Mouse (Mus musculus): ENCODE data around the gene Car5a. TPM values are rescaled to one million over a fixed set of nuclear protein-coding genes. Genes with fewer than 3 reads are reported as not detected.
A peak's percentile ranks its signal among the peaks of the same experiment; 100 is the strongest.

Car5a gene
- polyA plus RNA-seq, 1 experiment from 2014 or later, result 0.13 TPM

DNA sequence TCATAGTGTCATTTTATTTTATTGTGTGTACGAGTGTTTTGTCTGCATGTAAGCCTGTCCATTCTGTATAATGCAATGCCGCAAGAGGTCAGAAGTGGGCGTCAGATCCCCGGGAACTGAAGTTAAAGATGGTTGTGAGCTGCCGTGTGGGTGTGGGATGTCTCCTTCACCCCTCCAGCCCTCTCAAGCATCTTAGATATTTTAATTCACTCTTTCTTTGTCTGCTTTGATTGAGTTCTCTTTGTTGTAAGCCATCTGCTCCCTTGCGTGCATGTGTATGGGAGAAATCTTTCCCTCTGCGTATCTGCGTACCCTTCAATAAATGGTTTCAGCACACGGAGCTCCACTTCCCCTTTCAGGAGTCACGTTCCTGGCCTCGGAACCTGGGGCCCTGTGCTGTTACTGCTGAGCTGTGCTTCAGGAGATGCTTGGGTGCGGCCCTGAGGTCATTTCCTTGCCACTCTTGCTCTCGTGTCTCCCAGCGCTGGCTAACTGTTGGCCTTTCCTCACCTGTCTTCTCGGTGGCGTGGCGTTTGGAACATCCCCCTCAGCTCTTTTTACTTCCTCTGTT, 26.9 kb upstream of the Car5a start:
- Histone ChIP-seq H3K36me3 (peaks cover 29% of the 10 kb centered on the region), H3K9ac (no peak overlapping the region), H3K4me1 (peaks cover 27% of the 10 kb centered on the region), H3K4me3 (replicated peaks) (no peak overlapping the region), H3K27me3 (no peaks in the 10 kb centered on the region), H3K4me2 (replicated peaks) (no peak overlapping the region), H3K27ac (replicated peaks) (no peak overlapping the region), H3K9me3 (replicated peaks) (no peaks in the 10 kb centered on the region)
- WGBS, result 70% methylated on average over 17 of the region's 17 CpGs
- ATAC-seq (ENCODE audit: insufficient number of reproducible peaks, low FRiP score, low TSS enrichment, low read depth), result no peak

GRCm38 (mm10) chr8:121970225-121970624, 25.5 kb upstream of the Car5a start:
- Histone ChIP-seq H3K9ac (no peak overlapping the region), H3K4me3 (replicated peaks) (no peak overlapping the region), H3K4me1 (peaks cover 37% of the 10 kb centered on the region), H3K27ac (replicated peaks) (peak overlapping the region; percentile 48; the same call in 1 of the 2 replicates), H3K36me3 (peaks cover 15% of the 10 kb centered on the region), H3K9me3 (replicated peaks) (no peaks in the 10 kb centered on the region), H3K4me2 (replicated peaks) (no peak overlapping the region), H3K27me3 (no peaks in the 10 kb centered on the region)
- WGBS, result 77% methylated on average over 8 of the region's 8 CpGs
- ATAC-seq (ENCODE audit: insufficient number of reproducible peaks, low FRiP score, low TSS enrichment, low read depth), result no peak

GRCm38 (mm10) chr8:121968542-121968941, 23.8 kb upstream of the Car5a start:
- ATAC-seq (ENCODE audit: insufficient number of reproducible peaks, low FRiP score, low TSS enrichment, low read depth), result no peak
- Histone ChIP-seq H3K27ac (replicated peaks) (0 out of 2 replicates have a peak overlapping the region, but pooled peaks have one; percentile 65), H3K4me1 (peaks cover 52% of the 10 kb centered on the region), H3K4me3 (replicated peaks) (no peak overlapping the region), H3K9ac (no peak overlapping the region), H3K36me3 (no peaks in the 10 kb centered on the region), H3K9me3 (replicated peaks) (no peaks in the 10 kb centered on the region), H3K27me3 (no peaks in the 10 kb centered on the region), H3K4me2 (replicated peaks) (no peak overlapping the region)
- WGBS, result 64% methylated on average over 4 of the region's 4 CpGs

- 43% methylated on average over 4 of the region's 4 CpGs for WGBS
- peaks cover 52% of the 10 kb centered on the region for H3K4me1 ChIP-seq
These were observed 23.3 kb upstream of the Car5a start for GRCm38 (mm10) chr8:121967977-121968376.

GRCm38 (mm10) chr8:121966714-121967448, 22.2 kb upstream of the Car5a start:
- no peaks in the 10 kb centered on the region for H3K27me3 ChIP-seq
- 45% methylated on average over 7 of the region's 7 CpGs for WGBS
- peaks cover 53% of the 10 kb centered on the region for H3K4me1 ChIP-seq
- no peak for ATAC-seq (ENCODE audit: insufficient number of reproducible peaks, low FRiP score, low TSS enrichment, low read depth)
- no peak overlapping the region for H3K9ac ChIP-seq
- peak overlapping the region; percentile 65 for H3K27ac ChIP-seq (replicated peaks)
- no peak overlapping the region for H3K4me3 ChIP-seq (replicated peaks)
- H3K4me2 ChIP-seq (replicated peaks), result no peak overlapping the region
- H3K9me3 ChIP-seq (replicated peaks), result no peaks in the 10 kb centered on the region
- no peaks in the 10 kb centered on the region for H3K36me3 ChIP-seq

More at GRCm38 (mm10) chr8:121967977-121968376, 23.3 kb upstream of the Car5a start:
- Histone ChIP-seq H3K4me3 (replicated peaks) (no peak overlapping the region), H3K36me3 (no peaks in the 10 kb centered on the region), H3K9me3 (replicated peaks) (no peaks in the 10 kb centered on the region), H3K9ac (no peak overlapping the region), H3K4me2 (replicated peaks) (no peak overlapping the region), H3K27ac (replicated peaks) (peak overlapping the region; percentile 65; the same call in 1 of the 2 replicates), H3K27me3 (no peaks in the 10 kb centered on the region)
- no peak for ATAC-seq (ENCODE audit: insufficient number of reproducible peaks, low FRiP score, low TSS enrichment, low read depth)

DNA sequence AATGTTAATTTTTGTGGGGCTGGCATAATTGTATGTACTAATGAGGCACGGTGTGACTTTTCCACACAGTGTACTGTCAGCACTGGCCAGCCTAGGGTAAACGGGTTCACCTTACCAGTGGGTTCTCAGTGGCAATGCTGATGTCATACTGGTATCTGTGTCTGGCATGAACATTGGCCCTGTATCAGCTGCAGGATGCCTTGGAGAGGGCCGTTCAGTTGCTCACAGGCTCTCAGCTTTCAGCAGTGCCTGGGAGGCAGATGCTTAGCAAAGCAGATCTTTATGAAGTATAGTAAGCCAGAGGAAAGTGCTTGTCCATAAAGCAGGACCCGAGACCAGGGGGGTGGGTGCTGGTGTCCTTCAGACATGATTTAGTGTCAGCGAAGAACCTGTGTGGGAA, 21.4 kb upstream of the Car5a start:
- Histone ChIP-seq H3K36me3 (no peaks in the 10 kb centered on the region), H3K27me3 (no peaks in the 10 kb centered on the region), H3K9me3 (replicated peaks) (no peaks in the 10 kb centered on the region), H3K9ac (no peak overlapping the region), H3K4me3 (replicated peaks) (no peak overlapping the region), H3K27ac (replicated peaks) (peak overlapping the region; percentile 65; the same call in 1 of the 2 replicates), H3K4me2 (replicated peaks) (no peak overlapping the region), H3K4me1 (peaks cover 57% of the 10 kb centered on the region)
- 55% methylated on average over 5 of the region's 5 CpGs for WGBS
- no peak for ATAC-seq (ENCODE audit: insufficient number of reproducible peaks, low FRiP score, low TSS enrichment, low read depth)

- Histone ChIP-seq H3K36me3 (no peaks in the 10 kb centered on the region), H3K4me3 (replicated peaks) (no peak overlapping the region), H3K9me3 (replicated peaks) (no peaks in the 10 kb centered on the region), H3K4me1 (peaks cover 60% of the 10 kb centered on the region), H3K27ac (replicated peaks) (peak overlapping the region; percentile 66), H3K9ac (no peak overlapping the region), H3K4me2 (replicated peaks) (no peak overlapping the region), H3K27me3 (no peaks in the 10 kb centered on the region)
- ATAC-seq (ENCODE audit: insufficient number of reproducible peaks, low FRiP score, low TSS enrichment, low read depth), result no peak
- 45% methylated on average over 8 of the region's 8 CpGs for WGBS
These were observed 20.2 kb upstream of the Car5a start for GRCm38 (mm10) chr8:121964716-121965512.

- Histone ChIP-seq H3K36me3 (no peaks in the 10 kb centered on the region), H3K4me1 (peaks cover 61% of the 10 kb centered on the region), H3K9ac (no peak overlapping the region), H3K4me2 (replicated peaks) (no peak overlapping the region), H3K4me3 (replicated peaks) (no peak overlapping the region), H3K27ac (replicated peaks) (no peak overlapping the region), H3K27me3 (no peaks in the 10 kb centered on the region), H3K9me3 (replicated peaks) (no peaks in the 10 kb centered on the region)
- 83% methylated on average over 3 of the region's 3 CpGs for WGBS
- no peak for ATAC-seq (ENCODE audit: insufficient number of reproducible peaks, low FRiP score, low TSS enrichment, low read depth)
These were observed 18.2 kb upstream of the Car5a start for GRCm38 (mm10) chr8:121962892-121963291.

GRCm38 (mm10) chr8:121958395-121958794, 13.7 kb upstream of the Car5a start:
- no peaks in the 10 kb centered on the region for H3K9me3 ChIP-seq (replicated peaks)
- no peak overlapping the region for H3K27ac ChIP-seq (replicated peaks)
- H3K4me2 ChIP-seq (replicated peaks), result no peak overlapping the region
- WGBS, result 90% methylated on average over 1 of the region's 1 CpGs
- peaks cover 44% of the 10 kb centered on the region for H3K4me1 ChIP-seq
- H3K36me3 ChIP-seq, result peaks cover 11% of the 10 kb centered on the region
- no peak overlapping the region for H3K9ac ChIP-seq
- ATAC-seq (ENCODE audit: insufficient number of reproducible peaks, low FRiP score, low TSS enrichment, low read depth), result no peak
- H3K4me3 ChIP-seq (replicated peaks), result no peak overlapping the region
- H3K27me3 ChIP-seq, result no peaks in the 10 kb centered on the region

GRCm38 (mm10) chr8:121955825-121956500, 11.3 kb upstream of the Car5a start:
- WGBS, result 66% methylated on average over 1 of the region's 1 CpGs
- Histone ChIP-seq H3K4me2 (replicated peaks) (no peak overlapping the region), H3K27ac (replicated peaks) (no peak overlapping the region), H3K4me1 (peaks cover 55% of the 10 kb centered on the region), H3K4me3 (replicated peaks) (no peak overlapping the region), H3K27me3 (no peaks in the 10 kb centered on the region), H3K36me3 (peaks cover 17% of the 10 kb centered on the region), H3K9ac (no peak overlapping the region), H3K9me3 (replicated peaks) (no peaks in the 10 kb centered on the region)
- no peak for ATAC-seq (ENCODE audit: insufficient number of reproducible peaks, low FRiP score, low TSS enrichment, low read depth)
